Mouse (Mus musculus): ENCODE results near the gene Rhbg.
"Not testable (repeated sequence)": the region's sequence is repeated elsewhere in the genome, so short reads cannot be mapped to it uniquely, and the experiment has no call there.

Gene Rhbg

DNA sequence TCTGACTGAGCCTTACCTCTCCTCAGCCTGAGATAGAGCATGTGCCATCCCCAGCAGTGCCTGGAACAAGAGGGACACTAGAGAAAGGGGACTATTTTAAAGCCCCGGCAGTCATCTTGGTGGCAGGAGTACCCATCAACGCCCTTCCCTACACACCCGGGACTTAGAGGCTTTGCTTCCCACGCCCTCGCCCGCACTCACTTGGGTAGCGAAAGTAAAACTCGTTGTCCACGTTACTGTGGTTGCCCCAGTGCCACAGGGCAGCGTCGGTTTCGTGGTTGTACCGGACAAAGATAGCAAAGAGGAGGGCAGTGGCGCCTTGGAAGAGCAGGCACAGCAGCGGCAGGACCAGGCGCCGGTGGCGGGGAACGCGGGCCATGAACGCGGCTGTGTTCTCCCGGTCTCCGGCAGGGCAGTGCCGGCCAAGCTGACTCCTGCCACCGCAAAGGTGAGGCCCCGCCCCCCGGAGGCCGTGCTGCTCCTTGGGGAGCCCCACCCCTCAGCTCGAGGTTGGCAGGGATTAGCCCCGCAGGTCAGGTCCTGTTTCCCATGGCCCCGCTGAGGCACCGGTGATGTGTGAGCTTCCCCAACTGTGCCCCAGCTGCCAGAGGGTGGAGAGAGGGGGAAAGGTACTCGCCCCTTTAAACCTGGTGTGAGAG, at the start of gene Rhbg:
Gene Rhbg (minus strand): TSS at position 442 of the 659 bp plus-strand sequence.
- DNase-seq = peak in 1 of 2 experiments; percentile 52

DNA sequence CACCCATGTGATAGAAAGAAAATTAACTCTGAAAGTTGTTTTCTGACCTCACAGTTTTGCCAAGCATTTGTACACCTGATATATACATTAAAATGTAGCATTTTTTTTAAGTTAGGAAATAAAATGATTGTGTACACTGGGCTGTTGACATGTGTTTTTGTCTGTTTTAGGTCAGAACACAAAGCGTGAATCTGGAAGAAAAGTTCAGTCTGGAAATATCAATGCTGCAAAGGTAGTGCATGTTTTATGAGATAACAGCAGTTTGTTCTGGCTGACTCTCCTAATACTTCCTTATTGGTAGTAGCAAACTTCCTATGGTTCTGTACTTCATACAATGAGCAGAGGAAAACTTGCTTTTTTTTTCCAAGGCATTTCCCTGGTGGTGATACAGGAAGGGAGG, 44.7 kb upstream of the Rhbg start:
- no peak for DNase-seq

DNA sequence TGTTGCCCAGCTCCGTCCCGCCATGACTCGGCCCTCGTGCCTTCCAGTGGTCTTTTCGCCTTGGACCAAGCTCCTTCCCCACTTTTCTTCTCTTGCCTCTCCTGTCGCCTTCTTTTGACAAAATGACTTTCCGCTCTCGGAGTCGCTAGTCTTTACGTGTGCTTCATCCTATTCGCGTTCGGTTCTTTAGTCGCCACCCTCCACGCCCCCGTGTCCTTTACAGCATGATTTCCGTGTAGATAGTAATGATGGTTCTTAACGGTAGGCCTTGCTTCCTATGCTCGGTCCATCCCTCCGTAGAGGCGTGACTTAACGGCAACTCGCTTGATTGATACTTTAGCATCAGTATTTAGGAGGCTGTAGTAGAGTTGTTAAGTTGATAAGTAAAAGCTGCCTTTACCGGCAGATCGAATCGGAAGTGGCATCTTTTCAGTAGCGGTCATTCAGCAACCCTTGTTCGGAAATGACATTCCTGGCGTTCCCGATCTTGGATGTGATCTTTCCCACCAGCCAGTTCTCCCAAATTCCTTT, 42.9 kb upstream of the Rhbg start:
- no peak for DNase-seq

- DNase-seq = peak; percentile 84 to 91
These were observed 42.2 kb upstream of the Rhbg start, which contains the start of the genes Tsacc and Cct3 for GRCm38 (mm10) chr3:88296561-88297318. TSS of gene Tsacc (minus strand) at chr3:88296999. TSS of gene Cct3 (plus strand) at chr3:88297116.

GRCm38 (mm10) chr3:88296110-88296560, 41.6 kb upstream of the Rhbg start:
- no peak for DNase-seq

DNA sequence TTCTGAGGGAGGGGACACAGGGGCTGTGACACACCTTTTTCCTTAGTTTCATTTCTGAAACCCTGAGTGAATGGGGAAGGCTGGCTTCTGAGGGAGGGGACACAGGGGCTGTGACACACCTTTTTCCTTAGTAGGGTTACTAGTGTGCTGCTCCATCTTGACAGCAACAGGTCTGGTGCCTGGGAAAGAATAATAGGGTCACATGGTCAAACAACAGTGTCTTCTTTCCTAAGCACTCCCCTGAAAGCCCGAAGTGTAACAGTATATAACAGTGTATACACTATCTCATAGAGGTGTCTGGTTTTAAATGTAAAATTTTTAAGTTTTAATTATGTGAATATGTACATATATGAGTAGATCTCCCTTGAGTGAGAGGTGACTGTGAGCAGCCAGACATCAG, 40.8 kb upstream of the Rhbg start:
- not testable (repeated sequence) for DNase-seq

GRCm38 (mm10) chr3:88291970-88292369, 37.5 kb upstream of the Rhbg start:
- DNase-seq = peak in 1 of 2 experiments; percentile 24

DNA sequence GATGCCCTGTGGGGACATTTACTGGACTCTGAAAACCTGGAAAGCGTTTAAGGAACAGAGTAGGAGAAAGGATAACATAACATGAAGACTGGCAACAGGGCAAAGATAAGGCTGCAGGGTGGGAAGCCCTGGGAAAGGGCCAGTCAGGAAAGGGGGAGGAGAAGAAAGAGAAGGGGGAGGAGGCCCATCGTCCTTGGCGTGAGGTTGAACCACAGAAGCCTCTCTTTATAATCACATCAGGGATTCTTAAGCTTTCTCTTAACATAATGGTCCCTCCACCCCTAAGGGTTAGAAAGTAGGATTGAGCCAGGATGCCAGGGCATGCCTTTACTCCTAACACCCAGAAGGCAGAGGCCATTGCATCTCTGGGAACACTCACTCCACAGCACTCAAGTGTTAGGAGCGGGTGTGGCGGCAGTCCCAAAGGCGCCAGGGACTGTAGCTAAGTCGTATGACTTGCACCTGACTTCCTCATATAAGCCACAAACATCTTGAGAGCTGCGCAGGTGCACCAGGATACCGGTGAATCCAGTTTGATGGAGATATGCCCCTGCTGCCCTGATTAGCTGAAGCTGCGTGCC, 33.7 kb upstream of the Rhbg start:
- DNase-seq = not testable (repeated sequence)

GRCm38 (mm10) chr3:88287110-88287509, 32.6 kb upstream of the Rhbg start, which contains the start of gene Gm38392:
TSS of gene Gm38392 (minus strand) at chr3:88287210.
- no peak for DNase-seq

GRCm38 (mm10) chr3:88285565-88285895, 31.0 kb upstream of the Rhbg start:
- not testable (repeated sequence) for DNase-seq

DNA sequence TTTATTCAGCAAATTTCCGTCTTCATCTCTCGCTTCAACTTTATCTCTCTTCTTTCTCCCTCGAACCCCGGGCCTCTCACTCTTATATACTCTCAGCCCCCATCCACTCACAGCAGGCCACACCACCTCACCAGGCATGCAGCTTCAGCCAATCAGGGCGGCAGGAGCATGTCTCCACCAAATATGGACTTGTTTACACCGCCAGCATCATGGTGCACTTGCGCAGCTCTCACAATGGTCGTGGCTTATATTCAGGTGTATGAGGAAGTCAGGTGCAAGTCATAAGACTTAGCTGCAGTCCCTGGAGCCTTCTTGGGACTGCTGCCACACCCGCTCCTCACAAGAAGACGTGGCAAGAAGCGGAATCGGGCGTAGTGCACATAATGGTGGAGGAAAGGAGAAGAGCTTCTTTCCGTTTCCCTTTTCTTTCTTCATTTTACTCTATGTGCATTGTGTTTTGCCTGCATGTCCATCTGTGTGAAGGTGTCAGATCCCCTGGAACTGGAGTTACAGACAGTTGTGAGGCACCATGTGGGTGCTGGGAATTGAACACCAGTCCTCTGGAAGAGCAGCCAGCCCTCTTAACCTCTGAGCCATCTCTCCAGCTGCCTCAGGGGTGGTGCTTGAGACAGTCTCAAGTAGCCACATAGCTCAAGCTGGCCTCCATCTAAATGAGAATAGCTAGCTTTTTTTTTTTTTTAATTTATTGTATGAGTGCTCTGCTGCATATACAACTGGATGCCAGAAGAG, 30.5 kb upstream of the Rhbg start:
- DNase-seq = not testable (repeated sequence)

GRCm38 (mm10) chr3:88281141-88281916, 26.8 kb upstream of the Rhbg start:
- not testable (repeated sequence) for DNase-seq

DNA sequence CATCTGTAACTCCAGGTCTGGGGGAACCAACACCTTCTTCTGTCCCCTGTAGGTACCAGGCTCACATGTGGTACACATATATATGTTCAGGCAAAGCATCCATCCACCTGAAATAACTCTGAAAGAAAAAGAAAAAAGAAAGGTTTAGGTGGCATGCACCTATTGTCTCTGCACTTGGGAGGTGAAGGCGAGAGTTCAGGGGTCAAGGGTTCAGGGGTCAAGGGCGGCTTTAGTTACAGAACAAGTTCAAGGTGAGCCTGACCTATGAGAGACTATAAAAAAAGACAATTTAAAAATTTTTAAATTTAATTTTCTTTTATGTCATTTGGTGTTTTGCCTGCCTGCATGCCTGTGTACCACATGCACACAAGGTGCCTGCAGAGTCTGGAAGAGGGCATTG, 25.5 kb upstream of the Rhbg start:
- no peak for DNase-seq

GRCm38 (mm10) chr3:88276529-88277143, 22.1 kb upstream of the Rhbg start:
- DNase-seq = no peak

DNA sequence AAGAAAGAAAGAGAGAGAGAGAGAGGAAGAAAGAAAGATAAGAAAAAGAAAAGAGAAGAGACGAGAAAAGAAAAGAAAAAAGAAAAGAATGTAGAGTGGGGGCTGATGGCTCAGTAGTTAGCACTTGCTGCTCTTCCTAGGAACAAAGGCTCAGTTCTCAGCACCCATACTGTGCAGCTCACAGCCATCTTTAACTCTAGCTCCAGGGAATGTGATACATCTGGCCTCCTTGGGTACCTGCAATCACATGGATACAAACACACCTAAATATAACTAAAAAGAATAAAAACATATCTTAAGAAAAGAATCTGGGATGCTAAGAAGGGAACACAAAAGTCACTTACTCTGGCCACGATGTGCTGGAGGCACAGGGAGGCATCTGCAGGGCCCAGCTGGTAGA, 21.6 kb upstream of the Rhbg start:
- DNase-seq = no peak

- no peak for DNase-seq
These were observed 19.5 kb upstream of the Rhbg start for GRCm38 (mm10) chr3:88274002-88274401.

DNA sequence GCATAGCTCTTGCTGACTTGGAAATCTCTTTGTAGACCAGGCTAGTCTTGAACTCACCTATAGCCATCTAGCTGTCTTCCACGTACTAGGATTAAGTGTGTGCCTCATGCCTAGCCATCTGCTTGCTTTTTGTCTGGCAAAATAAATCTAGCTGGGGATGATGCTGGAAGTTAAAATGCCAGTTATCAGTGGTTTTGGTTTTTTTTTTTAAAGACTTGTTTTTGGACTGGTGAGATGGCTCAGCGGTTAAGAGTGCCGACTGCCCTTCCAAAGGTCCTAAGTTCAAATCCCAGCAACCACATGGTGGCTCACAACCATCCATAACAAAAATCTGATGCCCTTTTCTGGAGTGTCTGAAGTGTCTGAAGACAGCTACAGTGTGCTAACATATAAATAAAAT, 17.4 kb upstream of the Rhbg start:
- DNase-seq = no peak

DNA sequence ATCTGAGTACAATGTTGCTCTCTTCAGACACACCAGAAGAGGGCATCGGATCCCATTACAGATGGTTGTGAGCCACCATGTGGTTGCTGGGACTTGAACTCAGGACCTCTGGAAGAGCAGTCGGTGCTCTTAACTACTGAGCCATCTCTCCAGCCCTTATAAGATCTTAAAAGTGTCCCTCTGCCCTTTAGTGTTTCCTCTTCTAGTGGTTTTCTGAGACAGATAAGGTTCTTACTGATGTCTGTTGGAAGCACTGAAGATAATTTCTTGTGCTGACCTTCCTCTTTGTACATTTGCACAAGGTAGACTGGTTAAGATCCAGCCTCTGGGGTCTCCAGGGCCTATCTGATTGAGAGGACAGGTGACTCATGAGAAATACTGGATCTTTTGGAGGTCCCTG, 16.8 kb upstream of the Rhbg start:
- not testable (repeated sequence) for DNase-seq

DNA sequence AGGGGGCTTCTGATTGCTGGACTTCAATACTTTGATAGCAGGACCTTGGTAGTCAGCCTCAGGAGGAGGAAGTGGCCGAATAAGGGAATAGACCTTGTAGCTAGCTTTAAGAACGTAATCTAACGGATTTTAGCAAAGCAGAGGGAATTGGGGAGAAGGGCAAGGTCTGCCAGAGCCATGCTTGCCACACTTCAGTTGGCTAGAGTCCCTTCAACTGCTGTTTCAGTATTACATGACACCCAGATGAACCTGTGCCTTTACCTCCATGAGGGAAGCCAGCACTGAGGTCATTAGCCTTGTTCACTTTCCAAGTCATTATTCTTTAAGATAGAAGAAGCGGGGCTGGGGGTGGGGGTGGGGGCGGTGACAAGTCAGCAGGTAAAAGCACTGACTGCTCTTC, 14.5 kb upstream of the Rhbg start:
- DNase-seq = no peak

DNA sequence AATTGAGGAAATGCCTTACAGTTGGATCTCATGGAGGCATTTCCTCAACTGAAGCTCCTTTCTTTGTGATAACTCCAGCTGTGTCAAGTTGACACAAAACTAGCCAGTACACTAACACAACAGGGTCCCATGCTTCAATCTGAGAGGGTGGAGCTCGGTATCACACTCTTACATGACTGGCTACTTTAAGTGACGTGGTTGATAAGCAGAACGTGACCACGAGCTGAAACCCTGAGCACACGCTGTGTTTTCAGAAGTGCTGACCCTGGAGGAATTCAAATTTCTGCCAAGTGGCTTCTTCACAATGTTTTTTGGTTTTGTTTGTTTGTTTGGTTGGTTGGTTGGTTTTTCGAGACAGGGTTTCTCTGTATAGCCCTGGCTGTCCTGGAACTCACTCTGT, 13.5 kb upstream of the Rhbg start:
- not testable (repeated sequence) for DNase-seq

DNA sequence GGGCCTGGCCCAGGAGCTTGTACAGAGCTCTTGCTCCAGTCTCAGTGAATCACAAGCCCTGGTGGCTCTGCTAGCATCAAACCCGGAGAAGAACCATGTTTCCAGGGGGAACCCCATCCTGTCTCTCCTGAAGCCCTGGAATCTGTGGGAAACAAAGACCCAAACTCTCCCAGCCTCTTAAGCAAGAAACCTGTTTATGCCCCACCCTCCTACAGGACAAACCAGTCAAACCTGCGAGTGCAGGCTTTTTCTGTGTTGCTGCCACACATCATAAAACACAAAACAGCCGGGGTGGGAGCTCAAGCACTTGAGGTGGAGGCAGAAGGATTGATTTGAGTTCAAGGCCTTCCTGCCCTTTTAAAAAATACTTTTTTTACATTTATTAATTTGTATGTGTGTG, 7.8 kb upstream of the Rhbg start:
- DNase-seq = no peak

DNA sequence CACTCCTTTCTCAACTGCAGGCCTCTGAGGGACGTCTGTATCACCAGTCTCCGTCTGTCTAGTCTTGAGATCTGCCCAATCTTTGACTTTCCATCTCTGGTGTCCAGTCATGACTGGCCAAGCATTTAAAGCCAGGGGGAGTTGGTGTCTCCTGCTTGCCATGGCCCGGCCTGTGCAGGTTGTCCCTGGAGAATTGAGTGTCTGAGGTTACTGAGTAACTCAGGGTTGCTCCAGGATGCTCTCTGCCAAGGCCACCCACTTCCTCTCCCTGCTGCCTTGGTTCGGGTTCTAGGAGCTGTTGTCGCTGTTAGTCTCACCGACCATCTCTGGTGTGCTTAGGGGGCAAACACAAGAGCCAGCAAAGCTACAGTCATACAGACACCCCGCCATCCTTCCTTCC, 1.9 kb upstream of the Rhbg start:
- no peak for DNase-seq

Measured in spleen, adult 18-20 months (tissue).